Mouse (Mus musculus): Measurements from ENCODE around the gene Eps8l2. TPM values are rescaled to one million over a fixed set of nuclear protein-coding genes. Genes with fewer than 3 reads are reported as not detected.
"Not testable (repeated sequence)": the region's sequence is repeated elsewhere in the genome, so short reads cannot be mapped to it uniquely, and the experiment has no call there.

The Eps8l2 gene
- polyA plus RNA-seq, 1 experiment: 109 TPM

DNA sequence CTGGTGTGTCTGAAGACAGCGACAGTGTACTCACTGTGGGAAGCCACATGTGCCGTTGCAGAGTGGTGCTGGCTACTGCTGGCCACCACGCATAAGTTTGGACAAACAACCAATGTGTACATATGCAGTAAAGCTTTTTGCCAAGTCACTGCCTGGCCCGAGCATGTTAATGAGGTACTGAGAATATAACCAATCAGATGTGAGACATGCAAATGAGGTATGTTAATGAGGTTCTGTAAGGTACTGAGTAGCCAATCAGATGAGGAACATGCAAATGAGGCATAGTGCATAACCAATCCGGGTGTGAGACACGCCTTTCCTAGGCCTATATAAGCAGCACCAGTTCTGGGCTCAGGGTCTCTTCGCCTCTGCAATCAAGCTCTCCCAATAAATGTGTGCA is 69.0 kb downstream of the Eps8l2 start:
- not testable (repeated sequence) for DNase-seq (ENCODE audit: low spot score)

DNA sequence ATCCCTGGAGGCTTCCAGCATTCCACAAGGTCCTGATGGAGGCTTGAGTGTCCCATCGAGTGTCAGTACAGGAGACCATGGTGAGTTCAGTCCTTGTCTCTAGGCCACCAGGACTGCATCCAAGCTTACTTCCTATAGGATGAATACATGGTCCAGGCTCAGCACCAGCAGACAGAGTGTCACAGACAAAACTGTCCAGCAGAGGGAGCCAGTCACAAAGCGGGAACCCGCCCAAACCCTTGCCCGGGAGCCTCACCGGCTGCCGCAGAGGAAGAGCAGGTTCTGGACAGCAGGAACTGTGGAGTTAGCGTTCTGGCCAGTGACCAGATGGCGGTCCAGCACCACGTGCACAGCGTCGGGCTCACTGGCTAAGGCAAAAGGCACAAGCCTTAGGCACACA is 70.2 kb downstream of the Eps8l2 start:
- peak; percentile 65 for DNase-seq (ENCODE audit: low spot score)

DNA sequence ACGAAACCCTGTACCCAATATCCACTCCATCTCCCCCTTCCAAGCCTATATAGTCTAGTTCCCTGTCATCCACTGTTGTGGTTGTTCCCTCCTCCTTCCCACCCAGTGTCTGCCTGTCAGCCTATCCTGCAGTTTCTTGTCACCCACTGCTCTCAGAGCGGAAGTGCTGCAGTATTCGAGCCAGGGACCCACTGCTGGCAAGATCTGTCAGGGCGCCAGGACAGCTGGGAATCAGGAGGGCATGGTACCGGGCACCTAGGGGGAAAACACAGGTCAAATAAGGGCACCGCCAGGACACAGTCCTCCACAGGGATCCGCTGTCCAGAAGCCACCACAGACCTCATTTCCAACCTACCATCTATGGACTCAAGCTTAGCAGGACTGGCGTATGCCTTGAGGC is 72.0 kb downstream of the Eps8l2 start:
- no peak for DNase-seq (ENCODE audit: low spot score)

DNA sequence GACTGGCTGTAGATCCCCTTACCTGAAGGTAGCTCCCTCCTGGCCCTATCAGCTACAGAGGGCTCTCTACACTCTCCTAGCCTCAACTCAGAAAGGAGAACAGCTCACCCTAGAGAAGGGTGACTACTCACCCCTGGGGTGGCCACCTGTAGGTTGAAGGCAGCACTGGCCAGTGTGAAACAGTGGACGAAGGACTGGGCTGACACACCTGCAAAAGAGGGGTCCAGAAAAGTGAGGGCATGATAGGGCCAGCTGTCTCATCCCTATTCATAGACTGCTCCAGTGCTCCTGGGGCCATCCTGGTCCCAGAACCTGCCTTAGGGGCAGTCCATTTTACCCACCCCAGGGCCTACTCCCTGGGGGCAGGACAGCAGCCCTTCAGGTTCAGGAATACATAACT is 73.0 kb downstream of the Eps8l2 start:
- no peak for DNase-seq (ENCODE audit: low spot score)

Other genes with a start within 250 kb of the Eps8l2 start
- 13.8 and 15.0 TPM in 2 replicates for gene Sigirr, start 238.3 kb upstream of the Eps8l2 start, polyA plus RNA-seq (2012; rRNA removed)
- gene Ano9, start 221.1 kb upstream of the Eps8l2 start, polyA plus RNA-seq (2012; rRNA removed): 7.5 and 13.7 TPM in 2 replicates
- 25.6 and 27.7 TPM in 2 replicates for gene Ptdss2, start 216.5 kb upstream of the Eps8l2 start, polyA plus RNA-seq (2012; rRNA removed)
- 126 and 135 TPM in 2 replicates for gene Rnh1, start 166.0 kb upstream of the Eps8l2 start, polyA plus RNA-seq (2012; rRNA removed)
- gene Hras, start 144.9 kb upstream of the Eps8l2 start, polyA plus RNA-seq (2012; rRNA removed): 114 and 129 TPM in 2 replicates
- 5.2 and 5.8 TPM in 2 replicates for gene Lrrc56, start 144.7 kb upstream of the Eps8l2 start, polyA plus RNA-seq (2012; rRNA removed)
- gene Lmntd2, start 124.8 kb upstream of the Eps8l2 start, polyA plus RNA-seq (2012; rRNA removed): 8.4 and 11.6 TPM in 2 replicates
- gene Rassf7, start 123.0 kb upstream of the Eps8l2 start, polyA plus RNA-seq (2012; rRNA removed): 97.6 and 157 TPM in 2 replicates
- 16.4 and 30.4 TPM in 2 replicates for gene Phrf1, start 110.1 kb upstream of the Eps8l2 start, polyA plus RNA-seq (2012; rRNA removed)
- gene Irf7, start 72.4 kb upstream of the Eps8l2 start, polyA plus RNA-seq (2012; rRNA removed): 21.2 and 23.3 TPM in 2 replicates
- gene Cdhr5, start 62.1 kb upstream of the Eps8l2 start, polyA plus RNA-seq (2012; rRNA removed): 0.07 TPM in 1 of 2 replicates, not detected in the other
- gene Sct, start 59.7 kb upstream of the Eps8l2 start, polyA plus RNA-seq (2012; rRNA removed): 0.41 and 1.3 TPM in 2 replicates
- gene Drd4, start 46.9 kb upstream of the Eps8l2 start, polyA plus RNA-seq (2012; rRNA removed): 0.06 and 0.21 TPM in 2 replicates
- gene Deaf1, start 11.2 kb upstream of the Eps8l2 start, polyA plus RNA-seq (2012; rRNA removed): 14.6 and 22.8 TPM in 2 replicates
- gene Tmem80, start 11.1 kb upstream of the Eps8l2 start, polyA plus RNA-seq (2012; rRNA removed): 34.1 and 42.5 TPM in 2 replicates
- 269 and 320 TPM in 2 replicates for gene Taldo1, start 53.3 kb downstream of the Eps8l2 start, polyA plus RNA-seq (2012; rRNA removed)
- 48.3 and 59.2 TPM in 2 replicates for gene Gatd1, start 75.3 kb downstream of the Eps8l2 start, polyA plus RNA-seq (2012; rRNA removed)
- gene Cend1, start 90.6 kb downstream of the Eps8l2 start, polyA plus RNA-seq (2012; rRNA removed): 1.3 and 3.4 TPM in 2 replicates
- 42.0 and 55.2 TPM in 2 replicates for gene Slc25a22, start 99.0 kb downstream of the Eps8l2 start, polyA plus RNA-seq (2012; rRNA removed)
- gene Pidd1, start 105.1 kb downstream of the Eps8l2 start, polyA plus RNA-seq (2012; rRNA removed): 4.7 and 4.8 TPM in 2 replicates
- gene Rplp2, start 108.5 kb downstream of the Eps8l2 start, polyA plus RNA-seq (2012; rRNA removed): 1,171 and 1,507 TPM in 2 replicates
- 108 and 133 TPM in 2 replicates for gene Pnpla2, start 116.3 kb downstream of the Eps8l2 start, polyA plus RNA-seq (2012; rRNA removed)
- gene Cracr2b, start 122.2 kb downstream of the Eps8l2 start, polyA plus RNA-seq (2012; rRNA removed): 24.0 and 25.8 TPM in 2 replicates
- gene Cd151, start 128.5 kb downstream of the Eps8l2 start, polyA plus RNA-seq (2012; rRNA removed): 280 and 288 TPM in 2 replicates
- 41.8 and 48.1 TPM in 2 replicates for gene Polr2l, start 136.3 kb downstream of the Eps8l2 start, polyA plus RNA-seq (2012; rRNA removed)
- gene Tspan4, start 136.4 kb downstream of the Eps8l2 start, polyA plus RNA-seq (2012; rRNA removed): 161 and 196 TPM in 2 replicates
- 28.5 and 32.0 TPM in 2 replicates for gene Chid1, start 201.0 kb downstream of the Eps8l2 start, polyA plus RNA-seq (2012; rRNA removed)
- gene Ap2a2, start 223.3 kb downstream of the Eps8l2 start, polyA plus RNA-seq (2012; rRNA removed): 19.8 and 32.9 TPM in 2 replicates